ENCODE assay signal across 26 mouse cellular contexts in the genomic region with DNA sequence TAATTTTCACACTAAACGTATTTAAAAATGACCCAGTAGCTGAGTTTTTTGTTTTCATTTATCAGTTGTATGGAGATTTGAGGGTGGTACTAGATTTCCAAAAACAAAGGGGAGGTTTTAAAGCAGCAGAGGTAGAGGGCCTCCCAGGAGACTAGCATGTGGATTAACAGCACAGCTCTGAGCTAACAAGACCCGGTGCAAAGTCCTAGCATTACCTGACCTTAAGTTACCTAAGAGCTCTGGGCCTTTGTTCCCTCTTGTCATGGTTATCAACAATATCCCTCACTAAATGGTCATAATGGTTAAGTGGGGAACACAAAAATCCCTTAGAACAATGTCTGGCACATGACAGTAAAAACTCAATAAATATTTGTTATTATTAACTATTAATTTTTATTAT.
"Had no signal": no experiment of that assay in that cellular context is flagged by ENCODE, and none has a peak within 500 bp of the region (broad histone marks: within the 10 kb centered on the region; RNA-seq: fewer than 3 reads in every experiment).

No protein-coding gene starts in this region.

- H3K4me1 ChIP-seq: forebrain, embryonic 15.5 days; heart, embryonic 10.5 days; heart, embryonic 12.5 days; hindbrain, embryonic 10.5 days; hindbrain, embryonic 12.5 days; kidney, embryonic 15.5 days; limb, embryonic 10.5 days; limb, embryonic 12.5 days; liver, embryonic 13.5 days; liver, embryonic 15.5 days had no signal

- H3K9me3 ChIP-seq: forebrain, embryonic 15.5 days; heart, embryonic 10.5 days; heart, embryonic 12.5 days; hindbrain, embryonic 10.5 days; hindbrain, embryonic 12.5 days; kidney, embryonic 15.5 days; limb, embryonic 10.5 days; limb, embryonic 12.5 days; liver, embryonic 13.5 days; liver, embryonic 15.5 days had no signal

- ATAC-seq: forebrain, embryonic 15.5 days; forebrain, postnatal 0 days; hindbrain, embryonic 16.5 days; inflammation-experienced regulatory T-cells, adult 6 months; intestine, postnatal 0 days had no signal

- H3K9ac ChIP-seq: forebrain, embryonic 15.5 days; forebrain, postnatal 0 days; heart, embryonic 12.5 days; hindbrain, embryonic 12.5 days; hindbrain, embryonic 14.5 days; kidney, embryonic 15.5 days; limb, embryonic 12.5 days; liver, embryonic 13.5 days; liver, embryonic 15.5 days had no signal

- H3K27me3 ChIP-seq: forebrain, embryonic 15.5 days; heart, embryonic 12.5 days; hindbrain, embryonic 12.5 days; kidney, embryonic 15.5 days; limb, embryonic 12.5 days; liver, embryonic 13.5 days; liver, embryonic 15.5 days had no signal

- H3K4me3 ChIP-seq: forebrain, embryonic 15.5 days; heart, embryonic 10.5 days; heart, embryonic 12.5 days; hindbrain, embryonic 10.5 days; hindbrain, embryonic 12.5 days; kidney, embryonic 15.5 days; layer of hippocampus, adult 2 months; left cerebral cortex, adult 2 months; limb, embryonic 10.5 days; limb, embryonic 12.5 days; liver, embryonic 13.5 days; liver, embryonic 15.5 days had no signal

- DNase-seq: forebrain, postnatal 0 days; gastrocnemius, postnatal 10 days; gastrocnemius, postnatal 25 days; heart, adult 18-20 months; heart, postnatal 10 days; heart, postnatal 4 days; kidney, adult 8-10 months; kidney, postnatal 25 days; kidney, postnatal 4 days; liver, embryonic 13.5 days had no signal

- H3K27ac ChIP-seq: forebrain, embryonic 15.5 days; heart, embryonic 10.5 days; hindbrain, embryonic 10.5 days; hindbrain, embryonic 12.5 days; hindbrain, embryonic 14.5 days; kidney, embryonic 15.5 days; kidney, postnatal 0 days; layer of hippocampus, adult 2 months; left cerebral cortex, adult 2 months; limb, embryonic 10.5 days; limb, embryonic 12.5 days; liver, embryonic 13.5 days; liver, embryonic 15.5 days had no signal

- H3K4me2 ChIP-seq: forebrain, embryonic 15.5 days; heart, embryonic 12.5 days; hindbrain, embryonic 12.5 days; hindbrain, embryonic 14.5 days; kidney, embryonic 15.5 days; limb, embryonic 12.5 days; liver, embryonic 13.5 days; liver, embryonic 15.5 days had no signal
